Mouse (Mus musculus): ENCODE data around the gene Hist1h2ac. TPM values are rescaled to one million over a fixed set of nuclear protein-coding genes. Genes with fewer than 3 reads are reported as not detected.

Hist1h2ac gene
- total RNA-seq, 2 experiments from 2014 or later: 7.5 to 152 TPM

GRCm38 (mm10) chr13:23702220-23702619 lies 18.5 kb upstream of the Hist1h2ac start:
- no peak for ATAC-seq (replicated peaks; ENCODE audit: low FRiP score, poor library complexity, severe bottlenecking)

GRCm38 (mm10) chr13:23700786-23701520 lies 17.2 kb upstream of the Hist1h2ac start:
- peak; percentile 56 for ATAC-seq (replicated peaks; ENCODE audit: low FRiP score, poor library complexity, severe bottlenecking)

DNA sequence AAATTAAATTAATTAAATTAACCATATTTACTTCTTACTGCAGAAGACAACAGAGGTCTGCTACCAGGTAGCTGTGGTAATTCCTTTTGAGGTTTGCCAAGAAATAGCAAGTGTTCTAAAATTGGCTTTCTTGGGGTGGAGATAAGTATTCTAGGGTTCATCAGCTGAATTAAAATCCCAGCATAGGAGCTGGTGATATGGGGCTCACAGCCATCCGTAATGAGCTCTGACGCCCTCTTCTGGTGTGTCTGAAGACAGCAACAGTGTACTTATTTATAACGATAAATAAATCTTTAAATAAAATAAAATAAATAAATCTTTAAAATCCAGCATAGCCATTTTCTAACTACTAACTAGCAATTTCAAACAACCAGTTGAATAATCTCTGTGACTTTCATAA lies 16.0 kb upstream of the Hist1h2ac start:
- ATAC-seq (replicated peaks; ENCODE audit: low FRiP score, poor library complexity, severe bottlenecking): no peak

DNA sequence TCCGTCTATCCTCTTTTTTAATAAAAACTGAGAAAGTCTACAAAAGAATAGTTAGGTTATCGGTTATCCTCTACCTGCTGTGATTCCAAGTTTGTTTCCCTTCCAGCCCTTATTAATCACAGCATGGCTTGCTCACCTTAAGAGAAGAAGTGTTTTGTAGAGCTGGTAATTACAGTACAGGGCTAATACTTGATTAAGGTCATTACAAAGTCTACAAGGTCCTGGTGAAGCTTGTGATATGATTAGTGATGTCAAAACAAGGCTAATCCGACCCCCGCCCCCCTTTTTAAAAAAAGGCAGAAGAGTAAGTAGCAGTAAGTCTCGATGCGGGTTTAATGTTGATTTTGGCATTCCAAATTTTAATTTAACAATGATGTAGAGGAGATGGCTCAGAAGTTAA lies 15.2 kb upstream of the Hist1h2ac start:
- ATAC-seq (replicated peaks; ENCODE audit: low FRiP score, poor library complexity, severe bottlenecking): no peak

GRCm38 (mm10) chr13:23698300-23698693 lies 14.5 kb upstream of the Hist1h2ac start, which contains the start of gene Hist1h4c:
TSS of gene Hist1h4c (minus strand) at chr13:23698454.
- peak; percentile 80 for ATAC-seq (replicated peaks; ENCODE audit: low FRiP score, poor library complexity, severe bottlenecking)

- peak; percentile 67 for ATAC-seq (replicated peaks; ENCODE audit: low FRiP score, poor library complexity, severe bottlenecking)
These were observed 13.9 kb upstream of the Hist1h2ac start for GRCm38 (mm10) chr13:23697491-23698299.

GRCm38 (mm10) chr13:23696061-23696474 lies 12.3 kb upstream of the Hist1h2ac start:
- ATAC-seq (replicated peaks; ENCODE audit: low FRiP score, poor library complexity, severe bottlenecking): no peak

- ATAC-seq (replicated peaks; ENCODE audit: low FRiP score, poor library complexity, severe bottlenecking): no peak
These were observed 11.8 kb upstream of the Hist1h2ac start, which contains the start of gene Hist1h1t for GRCm38 (mm10) chr13:23695514-23695913. TSS of gene Hist1h1t (plus strand) at chr13:23695814.

GRCm38 (mm10) chr13:23694956-23695355 lies 11.2 kb upstream of the Hist1h2ac start:
- ATAC-seq (replicated peaks; ENCODE audit: low FRiP score, poor library complexity, severe bottlenecking): no peak

DNA sequence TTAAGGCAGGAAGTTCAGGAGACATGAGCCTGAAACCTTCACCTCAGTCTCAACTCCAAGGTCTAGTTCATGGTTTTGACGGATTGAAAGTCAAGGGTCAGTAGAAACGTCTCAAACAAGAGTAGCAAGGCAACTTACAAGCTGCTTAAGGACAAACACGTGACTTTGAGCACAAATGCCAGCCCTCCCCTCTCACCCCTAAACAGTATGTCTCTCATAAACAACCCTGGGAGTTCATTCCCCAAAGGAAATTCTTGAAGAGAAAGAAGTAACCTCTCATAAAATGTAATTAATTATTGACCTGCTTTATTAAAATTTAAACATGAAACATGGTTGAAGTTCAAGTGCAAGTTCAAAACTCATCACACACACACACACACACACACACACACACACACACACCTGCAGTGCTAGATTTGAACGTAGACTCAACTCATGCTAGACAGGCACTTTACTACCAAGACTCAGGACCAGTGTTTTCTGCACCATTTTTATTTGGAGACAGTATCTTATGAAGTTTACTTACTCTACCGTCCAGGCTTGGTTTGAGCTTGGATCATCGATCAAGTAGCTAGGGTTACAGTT lies 10.2 kb upstream of the Hist1h2ac start:
- no peak for ATAC-seq (replicated peaks; ENCODE audit: low FRiP score, poor library complexity, severe bottlenecking)

DNA sequence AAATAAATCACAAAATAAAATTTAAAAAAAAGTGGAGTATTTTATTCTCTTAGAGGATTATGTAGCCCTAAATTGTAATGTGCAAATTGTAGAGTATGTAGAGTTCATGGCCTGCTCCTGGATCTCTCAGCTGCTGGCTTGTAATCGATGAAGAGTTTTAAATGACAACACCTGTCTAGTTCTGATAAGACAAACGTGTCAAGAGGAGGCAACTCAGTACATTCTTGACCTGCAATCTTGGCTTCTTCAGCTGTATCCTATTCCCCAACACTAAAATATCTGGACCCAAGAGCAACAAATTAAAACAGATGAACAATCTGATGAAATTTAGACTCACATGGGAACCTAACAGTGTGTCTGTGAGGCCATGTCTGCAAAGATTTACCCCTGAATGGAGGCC lies 5.7 kb upstream of the Hist1h2ac start:
- no peak for ATAC-seq (replicated peaks; ENCODE audit: low FRiP score, poor library complexity, severe bottlenecking)

- ATAC-seq (replicated peaks; ENCODE audit: low FRiP score, poor library complexity, severe bottlenecking): no peak
These were observed 5.2 kb upstream of the Hist1h2ac start for GRCm38 (mm10) chr13:23688956-23689355.

GRCm38 (mm10) chr13:23687907-23688306 lies 4.2 kb upstream of the Hist1h2ac start:
- ATAC-seq (replicated peaks; ENCODE audit: low FRiP score, poor library complexity, severe bottlenecking): no peak

DNA sequence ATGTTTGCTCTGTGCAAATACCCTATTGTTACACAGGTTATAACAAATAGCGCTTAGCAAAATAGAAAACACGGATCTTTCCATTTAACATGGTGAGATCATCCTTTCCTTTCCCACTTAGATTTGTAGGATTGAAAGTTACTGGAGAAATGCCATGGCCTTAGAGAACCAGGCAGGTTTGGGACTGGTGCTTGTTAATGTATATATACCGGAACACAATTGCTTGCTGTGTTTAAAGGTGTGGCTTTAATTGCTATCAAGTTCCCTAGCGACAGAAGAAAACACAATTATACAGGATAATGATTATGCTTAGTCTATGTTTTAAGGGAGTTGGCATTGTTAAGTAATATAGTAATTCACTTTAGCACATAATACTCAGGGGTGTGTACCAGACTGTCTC lies 3.4 kb upstream of the Hist1h2ac start:
- no peak for ATAC-seq (replicated peaks; ENCODE audit: low FRiP score, poor library complexity, severe bottlenecking)

DNA sequence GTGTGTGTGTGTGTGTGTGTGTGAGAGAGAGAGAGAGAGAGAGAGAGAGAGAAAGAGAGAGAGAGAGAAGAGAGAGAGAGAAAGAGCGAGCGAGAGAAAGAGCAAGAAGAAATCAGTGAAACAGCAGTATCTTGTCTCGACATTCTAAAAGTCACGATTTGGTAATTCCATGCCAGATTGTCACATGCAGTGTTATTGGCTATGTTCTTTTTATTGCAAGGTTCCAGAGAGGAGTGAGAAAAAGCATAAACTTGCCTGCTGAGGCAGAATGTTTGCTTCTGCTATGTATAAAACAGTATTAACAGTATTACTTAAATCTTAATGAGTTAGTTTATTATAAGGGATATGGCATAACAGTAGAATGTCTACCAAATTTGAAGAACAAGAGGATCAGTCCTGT lies 2.2 kb upstream of the Hist1h2ac start:
- no peak for ATAC-seq (replicated peaks; ENCODE audit: low FRiP score, poor library complexity, severe bottlenecking)

GRCm38 (mm10) chr13:23685121-23685861 lies 1.5 kb upstream of the Hist1h2ac start:
- ATAC-seq (replicated peaks; ENCODE audit: low FRiP score, poor library complexity, severe bottlenecking): peak; percentile 5

DNA sequence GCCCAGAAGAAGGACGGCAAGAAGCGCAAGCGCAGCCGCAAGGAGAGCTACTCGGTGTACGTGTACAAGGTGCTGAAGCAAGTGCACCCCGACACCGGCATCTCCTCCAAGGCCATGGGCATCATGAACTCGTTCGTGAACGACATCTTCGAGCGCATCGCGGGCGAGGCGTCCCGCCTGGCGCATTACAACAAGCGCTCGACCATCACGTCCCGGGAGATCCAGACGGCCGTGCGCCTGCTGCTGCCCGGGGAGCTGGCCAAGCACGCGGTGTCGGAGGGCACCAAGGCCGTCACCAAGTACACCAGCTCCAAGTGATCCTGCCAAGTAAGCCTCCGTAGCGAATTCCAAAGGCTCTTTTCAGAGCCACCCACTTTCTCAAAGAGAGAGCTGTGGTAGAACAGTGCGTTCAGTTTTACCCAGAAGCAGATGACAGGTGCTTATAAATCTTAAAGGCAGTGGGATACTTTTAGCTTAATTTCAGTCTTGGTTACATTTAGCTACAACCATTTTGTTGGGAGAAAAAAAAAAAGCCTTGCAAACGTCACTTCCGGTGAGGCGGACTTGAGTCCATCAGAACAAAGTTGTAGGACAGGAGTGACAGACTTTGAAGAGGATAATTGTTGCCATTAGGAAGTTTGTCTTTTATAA lies 672 bp upstream of the Hist1h2ac start:
- peak; percentile 48 for ATAC-seq (replicated peaks; ENCODE audit: low FRiP score, poor library complexity, severe bottlenecking)

DNA sequence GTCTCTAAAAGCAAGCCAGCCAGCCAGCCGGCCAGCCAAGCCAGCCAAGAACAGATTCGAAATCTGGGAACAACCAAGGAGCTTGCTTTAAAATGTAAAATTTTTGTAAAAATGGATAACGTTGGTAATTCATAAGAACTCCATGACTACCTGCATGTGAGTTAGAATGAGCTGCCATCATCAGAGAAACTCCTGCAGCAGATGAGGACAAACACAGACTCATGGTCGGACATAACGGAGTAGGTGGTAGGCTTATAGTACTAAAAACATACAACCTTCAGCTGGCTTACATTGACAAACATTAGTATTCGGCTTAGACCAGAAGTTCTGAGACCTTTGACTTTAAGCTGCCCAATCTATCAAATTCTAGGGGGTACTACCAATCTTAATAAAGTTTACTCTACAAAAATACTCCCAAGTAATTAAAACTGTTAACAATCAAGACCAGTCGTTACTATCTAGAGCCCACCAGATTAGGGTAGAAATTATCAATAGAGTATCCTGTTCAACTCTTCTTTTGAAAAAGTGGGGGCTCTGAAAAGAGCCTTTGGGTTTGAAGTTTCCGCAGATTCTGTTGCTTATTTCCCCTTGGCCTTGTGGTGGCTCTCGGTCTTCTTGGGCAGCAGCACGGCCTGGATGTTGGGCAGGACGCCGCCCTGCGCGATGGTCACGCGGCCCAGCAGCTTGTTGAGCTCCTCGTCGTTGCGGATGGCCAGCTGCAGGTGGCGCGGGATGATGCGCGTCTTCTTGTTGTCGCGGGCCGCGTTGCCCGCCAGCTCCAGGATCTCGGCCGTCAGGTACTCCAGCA lies 597 bp downstream of the Hist1h2ac start:
- ATAC-seq (replicated peaks; ENCODE audit: low FRiP score, poor library complexity, severe bottlenecking): peak; percentile 21

DNA sequence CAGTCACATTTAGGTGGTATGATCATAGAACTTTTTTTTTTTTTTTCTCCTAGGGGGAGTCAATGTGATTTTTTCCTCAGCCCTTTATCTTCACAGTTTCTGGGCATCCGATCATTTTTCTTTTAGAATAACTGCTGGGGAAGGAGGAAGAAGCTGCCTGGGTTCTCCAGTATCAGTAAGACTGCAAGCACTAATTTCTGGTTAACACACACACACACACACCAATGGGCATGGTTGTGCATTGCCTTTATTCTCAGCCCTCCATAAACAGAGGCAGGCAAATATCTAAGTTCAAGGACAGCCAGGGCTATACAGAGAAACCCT lies 1.2 kb downstream of the Hist1h2ac start:
- ATAC-seq (replicated peaks; ENCODE audit: low FRiP score, poor library complexity, severe bottlenecking): peak; percentile 6

All from erythroid progenitor cell, adult 5-6 weeks (primary cell).